Mouse (Mus musculus): ENCODE measurements around the gene Eln. TPM values are rescaled to one million over a fixed set of nuclear protein-coding genes. Genes with fewer than 3 reads are reported as not detected.

Gene Eln
- total and polyA plus RNA-seq, 3 experiments = not detected

DNA sequence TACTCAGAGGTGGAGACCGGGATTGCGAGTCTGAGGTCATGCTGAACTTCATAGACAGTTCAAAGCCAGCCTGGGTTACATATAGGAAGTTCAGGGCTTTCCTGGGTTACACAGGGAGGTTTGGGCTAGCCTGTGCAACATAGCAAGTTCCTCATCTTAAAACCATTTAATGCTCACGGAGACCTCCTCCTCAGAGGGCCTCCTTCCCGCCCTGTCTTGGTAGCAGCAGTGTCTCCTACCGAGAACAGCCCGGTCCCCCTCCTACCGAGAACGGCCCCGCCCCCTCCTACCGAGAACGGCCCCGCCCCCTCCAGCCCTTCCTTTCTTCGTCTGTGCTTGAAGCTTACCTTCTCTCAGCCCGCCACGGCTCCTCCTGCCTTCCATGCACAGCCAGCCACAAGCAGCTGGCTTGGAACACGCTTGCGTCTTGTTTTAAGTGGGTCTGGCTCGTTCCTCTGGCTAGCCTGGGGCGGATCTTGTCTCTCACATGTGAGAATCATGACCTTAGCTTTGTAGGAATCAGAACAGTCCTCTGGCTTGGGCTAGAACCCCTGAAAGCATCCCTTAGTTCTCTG, 4.8 kb downstream of the Eln start:
- H3K36me3 ChIP-seq (replicated peaks in 1 of 2; ENCODE audit: control insufficient read depth in 1 of 2, insufficient read depth in 1 of 2, low read length in 1 of 2) = no peaks in the 10 kb centered on the region
- DNase-seq (ENCODE audit: extremely low read depth) = no peak

DNA sequence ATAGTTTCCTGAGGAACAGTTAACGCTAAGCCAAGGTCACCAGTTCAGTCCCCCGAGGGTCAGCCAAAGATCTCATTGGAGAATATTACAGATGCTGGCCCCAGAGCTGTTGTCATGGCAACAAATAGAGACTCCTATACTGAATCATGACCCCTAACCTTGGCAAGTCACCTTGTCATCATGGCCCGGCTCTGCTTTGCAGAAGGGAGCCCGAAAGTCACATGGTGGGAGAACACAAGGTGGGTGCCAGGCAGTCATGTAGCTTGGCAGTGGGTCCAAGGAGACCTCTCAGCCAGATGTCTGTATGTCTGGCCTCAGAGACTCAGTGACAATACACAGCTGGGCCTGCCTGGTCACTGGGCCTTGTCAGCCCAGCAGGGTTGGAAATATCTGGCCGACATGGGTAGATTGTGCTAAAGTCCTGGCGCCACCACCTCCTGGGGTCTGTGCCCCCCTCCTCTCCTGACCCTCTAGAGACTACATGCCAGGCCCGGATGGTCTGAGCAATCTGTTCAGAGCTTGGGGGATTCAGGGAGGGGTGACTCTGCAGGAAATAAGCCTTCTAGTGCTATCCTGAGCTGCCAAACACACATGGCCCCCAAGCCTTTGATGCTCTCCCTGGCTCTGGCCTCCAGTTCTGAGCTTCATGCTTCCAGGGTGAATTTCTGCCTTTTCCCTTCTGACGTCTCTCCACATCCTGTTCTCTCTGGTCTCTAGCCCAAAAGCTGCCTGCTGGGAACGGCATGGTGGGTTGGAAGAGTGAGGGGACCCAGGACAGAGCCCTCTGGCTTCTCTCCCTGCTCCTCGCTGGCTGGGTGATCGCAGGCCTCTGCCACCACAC, 6.4 kb downstream of the Eln start:
- Histone ChIP-seq H3K27ac (ENCODE audit: insufficient read depth, low read depth) (no peak overlapping the region), H3K9ac (ENCODE audit: insufficient read depth, low read depth) (no peak overlapping the region), H3K79me2 (replicated peaks; ENCODE audit: control insufficient read depth, extremely low read depth, insufficient read depth, poor library complexity, severe bottlenecking) (no peaks in the 10 kb centered on the region), H3K36me3 (replicated peaks in 1 of 2; ENCODE audit: control insufficient read depth in 1 of 2, insufficient read depth in 1 of 2, low read length in 1 of 2) (no peaks in the 10 kb centered on the region), H3K4me2 (ENCODE audit: insufficient read depth, low read depth, poor library complexity, severe bottlenecking) (no peak overlapping the region), H3K27me3 (replicated peaks) (peaks cover 86% of the 10 kb centered on the region), H3K4me3 (replicated peaks in 1 of 3; ENCODE audit: low read depth in 2 of 3, low read length in 2 of 3, poor library complexity in 1 of 3) (no peak overlapping the region), H3K9me3 (replicated peaks; ENCODE audit: low read length) (no peaks in the 10 kb centered on the region), H3K4me1 (ENCODE audit: control insufficient read depth in 1 of 2, insufficient read depth in 2 of 2) (0 out of 4 replicates have a peak, but pooled peaks cover 0 to 2% of the 10 kb centered on the region in 2 experiments)
- DNase-seq (ENCODE audit: extremely low read depth) = no peak
- in situ Hi-C loops (cut with MboI; ENCODE audit: low pct_ligation_motif_present, low pct_unique_long_range_greater_than_20kb, low sequenced_read_pairs) (loop anchor here (25.0 kb wide), 1 partner anchor 172 kb away; the partner anchor contains the start of genes Cldn13 and Tmem270), dilution Hi-C loops (cut with MboI; ENCODE audit: extremely low pct_ligation_motif_present, extremely low pct_unique_long_range_greater_than_20kb, low sequenced_read_pairs) (no loop called here)
- TF ChIP-seq RAD21 (IDR thresholded peaks at IDR 0.05; ENCODE audit: low read depth, low read length) = no peak
- no peak for TF ChIP-seq MAFK (IDR thresholded peaks at IDR 0.05; ENCODE audit: insufficient replicate concordance, low read length)
- no peak for TF ChIP-seq EP300 (IDR thresholded peaks at IDR 0.05; ENCODE audit: low read length)
- no peak for TF ChIP-seq TCF12 (IDR thresholded peaks at IDR 0.05; ENCODE audit: low read depth, low read length)

More for the DNA sequence above, 4.8 kb downstream of the Eln start:
- no peaks in the 10 kb centered on the region for H3K4me1 ChIP-seq (ENCODE audit: control insufficient read depth in 1 of 2, insufficient read depth in 2 of 2)
- H3K9ac ChIP-seq (ENCODE audit: insufficient read depth, low read depth) = no peak overlapping the region
- H3K27me3 ChIP-seq (replicated peaks) = peaks cover 84% of the 10 kb centered on the region
- H3K27ac ChIP-seq (ENCODE audit: insufficient read depth, low read depth) = no peak overlapping the region
- no peak for TF ChIP-seq KAT2A (IDR thresholded peaks at IDR 0.05; ENCODE audit: insufficient replicate concordance, low read length)
- no peak for TF ChIP-seq EP300 (IDR thresholded peaks at IDR 0.05; ENCODE audit: low read length)
- TF ChIP-seq PAX5 (IDR thresholded peaks at IDR 0.05; ENCODE audit: low read length) = no peak
- TF ChIP-seq BHLHE40 (IDR thresholded peaks at IDR 0.05; ENCODE audit: low read depth, low read length) = no peak
- no peak for TF ChIP-seq ELF1 (IDR thresholded peaks at IDR 0.05; ENCODE audit: low read depth, low read length)
- no peak for TF ChIP-seq ZMIZ1 (IDR thresholded peaks at IDR 0.05; ENCODE audit: low read depth, low read length)
- TF ChIP-seq CHD2 (IDR thresholded peaks at IDR 0.05; ENCODE audit: low read length) = no peak
- TF ChIP-seq ZKSCAN1 (IDR thresholded peaks at IDR 0.05; ENCODE audit: borderline replicate concordance, low read depth, low read length) = no peak
- H3K79me2 ChIP-seq (replicated peaks; ENCODE audit: control insufficient read depth, extremely low read depth, insufficient read depth, poor library complexity, severe bottlenecking) = no peaks in the 10 kb centered on the region
- no peak overlapping the region for H3K4me3 ChIP-seq (replicated peaks in 1 of 3; ENCODE audit: low read depth in 2 of 3, low read length in 2 of 3, poor library complexity in 1 of 3)
- in situ Hi-C loops (cut with MboI; ENCODE audit: low pct_ligation_motif_present, low pct_unique_long_range_greater_than_20kb, low sequenced_read_pairs) (loop anchor here (25.0 kb wide), 1 partner anchor 170 kb away; the partner anchor contains the start of genes Cldn13 and Tmem270), dilution Hi-C loops (cut with MboI; ENCODE audit: extremely low pct_ligation_motif_present, extremely low pct_unique_long_range_greater_than_20kb, low sequenced_read_pairs) (no loop called here)
- H3K4me2 ChIP-seq (ENCODE audit: insufficient read depth, low read depth, poor library complexity, severe bottlenecking) = no peak overlapping the region
- no peaks in the 10 kb centered on the region for H3K9me3 ChIP-seq (replicated peaks; ENCODE audit: low read length)

Measured in CH12.LX (cell line).